Mouse (Mus musculus): ENCODE data around the gene Dbndd1.
A peak's percentile ranks its signal among the peaks of the same experiment; 100 is the strongest.
"Not testable (repeated sequence)": the region's sequence is repeated elsewhere in the genome, so short reads cannot be mapped to it uniquely, and the experiment has no call there.

Gene Dbndd1

DNA sequence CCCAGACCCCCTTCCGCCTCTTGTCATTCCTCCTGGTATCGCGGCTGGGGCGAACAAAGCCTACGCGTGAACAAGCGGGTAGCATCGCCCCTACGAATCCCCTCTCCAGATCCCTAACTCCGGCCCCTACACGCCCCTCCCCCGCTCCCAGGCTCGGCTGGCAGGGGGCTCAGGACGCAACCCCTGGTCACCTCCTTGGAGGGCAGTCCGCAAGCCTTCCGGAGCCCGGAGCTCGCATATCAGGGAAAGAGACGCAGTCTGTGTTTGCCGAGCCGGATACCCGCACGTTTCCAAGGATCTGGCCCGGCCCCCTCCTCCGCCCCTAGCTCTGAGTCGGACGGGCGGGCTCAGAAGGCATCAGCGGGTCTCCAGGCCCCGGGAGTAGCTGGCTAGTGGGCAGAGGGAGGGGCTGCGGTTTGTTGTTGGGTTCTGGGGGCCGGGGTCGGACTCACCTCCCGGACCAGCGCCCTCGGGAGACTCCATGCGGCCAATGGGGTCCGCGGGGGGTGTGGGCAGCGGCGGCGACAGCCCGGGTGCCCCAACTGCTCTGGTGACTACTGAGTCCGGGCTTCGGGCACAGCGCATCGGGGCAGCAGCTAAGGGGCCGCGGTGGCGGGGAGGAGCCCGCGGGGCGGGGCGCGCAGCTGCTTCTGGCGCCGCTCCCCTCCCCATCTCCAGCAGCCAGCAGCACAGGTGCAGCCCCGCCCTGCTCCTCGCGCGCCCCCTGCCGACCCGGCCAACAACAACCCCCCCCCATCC lies at the start of gene Dbndd1:
Gene Dbndd1, minus strand, starts transcription at position 683 of the 759 bp plus-strand sequence.
- no peak for DNase-seq (ENCODE audit: extremely low read depth, low read depth)

DNA sequence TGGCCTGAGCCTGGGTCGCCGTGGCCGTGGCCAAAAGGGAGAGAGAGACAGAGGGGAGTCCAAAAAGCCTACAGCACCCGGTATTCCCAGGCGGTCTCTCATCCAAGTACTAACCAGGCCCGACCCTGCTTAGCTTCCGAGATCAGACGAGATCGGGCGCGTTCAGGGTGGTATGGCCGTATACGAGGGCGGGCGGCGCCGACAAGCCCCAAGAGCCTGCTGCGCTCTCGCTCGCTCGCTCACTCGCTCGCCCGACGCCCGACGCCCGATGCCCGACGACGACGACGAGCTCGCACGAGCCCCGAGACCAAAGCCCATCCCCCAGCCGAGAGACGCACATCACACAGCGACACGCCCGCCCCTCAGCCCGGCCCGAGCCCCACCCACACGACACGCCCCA lies 49.0 kb upstream of the Dbndd1 start:
- DNase-seq (ENCODE audit: extremely low read depth, low read depth): not testable (repeated sequence)

DNA sequence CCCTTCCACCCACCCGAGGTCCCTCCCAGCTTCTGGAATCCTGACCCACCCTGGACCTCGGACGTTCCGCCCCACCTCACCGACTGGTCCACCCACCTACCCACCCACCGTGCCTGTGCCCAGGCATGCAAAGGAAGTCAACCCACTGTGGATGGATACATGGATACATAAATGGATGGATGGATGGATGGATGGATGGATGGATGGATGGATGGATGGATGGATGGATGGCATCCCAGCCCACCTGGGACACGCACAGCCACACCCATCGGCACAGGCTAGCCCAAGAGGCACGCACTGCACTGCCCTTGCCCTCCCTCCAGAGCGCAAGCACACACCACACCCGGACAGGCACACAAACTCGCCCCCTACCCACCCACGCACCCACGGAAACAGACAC lies 22.4 kb upstream of the Dbndd1 start:
- DNase-seq (ENCODE audit: extremely low read depth, low read depth): not testable (repeated sequence)

- DNase-seq (ENCODE audit: extremely low read depth, low read depth): no peak
Measured at GRCm38 (mm10) chr8:123536990-123537380, 21.7 kb upstream of the Dbndd1 start.

DNA sequence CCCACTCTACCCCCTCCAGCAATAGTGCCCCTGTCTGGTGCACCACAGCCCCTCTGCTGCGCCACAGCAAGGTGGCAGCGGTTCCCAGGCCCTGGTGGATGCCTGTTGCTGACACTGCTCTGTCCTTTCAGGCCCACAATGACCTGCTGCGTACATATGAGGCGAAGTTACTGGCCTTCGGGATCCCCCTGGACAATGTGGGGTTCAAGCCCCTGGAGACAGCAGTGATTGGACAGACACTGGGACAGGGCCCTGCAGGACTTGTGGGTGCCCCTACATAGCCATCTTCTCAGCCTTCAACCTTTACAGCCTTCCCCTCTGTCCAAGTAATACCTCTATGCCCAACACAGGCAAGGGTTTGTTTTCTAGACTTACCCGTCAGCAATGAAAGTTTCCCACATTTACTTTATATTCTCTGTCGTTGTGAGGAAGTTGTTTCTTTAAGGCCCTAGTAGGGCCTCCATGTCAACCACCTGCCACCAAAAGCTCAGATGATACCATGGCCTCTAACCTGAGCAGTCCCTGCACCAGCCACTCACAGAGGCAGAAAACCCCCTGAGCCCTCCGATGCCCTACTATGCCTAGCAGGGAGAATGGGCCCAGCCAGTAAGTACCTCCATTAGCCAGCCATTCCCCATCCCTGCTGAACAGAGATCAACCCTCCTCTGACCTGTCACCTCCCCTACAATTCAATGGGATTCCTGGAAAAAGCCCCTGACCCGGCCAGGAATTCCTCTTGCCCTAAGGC lies 21.2 kb upstream of the Dbndd1 start:
- DNase-seq (ENCODE audit: extremely low read depth, low read depth): no peak

GRCm38 (mm10) chr8:123527720-123528489 lies 12.6 kb upstream of the Dbndd1 start:
- no peak for DNase-seq (ENCODE audit: extremely low read depth, low read depth)

- not testable (repeated sequence) for DNase-seq (ENCODE audit: extremely low read depth, low read depth)
Measured at GRCm38 (mm10) chr8:123520048-123520447, 4.8 kb upstream of the Dbndd1 start.

DNA sequence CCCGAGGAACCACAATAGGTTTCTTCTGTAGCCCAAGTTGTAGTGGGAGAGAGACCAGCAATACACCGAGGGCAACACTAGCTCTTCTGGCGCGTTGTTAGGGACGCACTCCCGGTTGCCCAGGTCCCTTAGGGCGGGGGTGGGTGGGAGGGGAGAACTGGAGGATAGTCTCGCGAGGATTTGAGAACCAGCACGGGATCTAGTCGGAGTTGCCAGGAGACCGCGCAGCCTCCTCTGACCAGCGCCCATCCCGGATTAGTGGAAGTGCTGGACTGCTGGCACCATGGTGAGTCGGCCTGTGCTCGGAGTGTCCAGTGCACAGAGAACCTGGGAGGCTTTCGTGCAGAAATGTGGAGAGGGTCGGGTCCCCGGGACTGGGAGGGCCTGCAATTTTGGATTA lies 3.4 kb upstream of the Dbndd1 start, which contains the start of gene Gas8:
Gene Gas8, plus strand, starts transcription at position 168 of the 400 bp plus-strand sequence.
- peak; percentile 74 for DNase-seq (ENCODE audit: extremely low read depth, low read depth)

GRCm38 (mm10) chr8:123518172-123518571 lies 2.9 kb upstream of the Dbndd1 start:
- DNase-seq (ENCODE audit: extremely low read depth, low read depth): no peak

DNA sequence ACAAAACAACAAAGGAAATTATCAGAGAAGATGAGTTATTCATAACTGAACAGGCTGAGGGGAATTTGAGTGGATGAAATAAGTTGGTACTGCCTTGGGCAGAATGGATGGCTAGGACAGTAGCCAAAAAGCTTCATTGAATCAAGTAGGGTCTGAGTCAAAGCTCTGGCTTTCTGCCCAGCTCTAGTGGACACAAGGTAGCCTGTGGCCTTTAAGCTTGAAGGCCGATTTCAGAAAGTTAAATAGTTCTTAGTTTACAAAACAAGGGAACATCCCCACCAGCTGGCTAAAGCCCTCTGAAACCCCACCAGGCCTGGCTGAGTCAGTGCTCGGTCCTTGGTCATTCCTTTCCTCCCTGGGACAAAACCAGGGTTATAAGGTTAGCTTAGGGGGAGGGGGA lies 1.3 kb upstream of the Dbndd1 start:
- DNase-seq (ENCODE audit: extremely low read depth, low read depth): no peak

- no peak for DNase-seq (ENCODE audit: extremely low read depth, low read depth)
Measured at GRCm38 (mm10) chr8:123515540-123515897, 256 bp upstream of the Dbndd1 start.

DNA sequence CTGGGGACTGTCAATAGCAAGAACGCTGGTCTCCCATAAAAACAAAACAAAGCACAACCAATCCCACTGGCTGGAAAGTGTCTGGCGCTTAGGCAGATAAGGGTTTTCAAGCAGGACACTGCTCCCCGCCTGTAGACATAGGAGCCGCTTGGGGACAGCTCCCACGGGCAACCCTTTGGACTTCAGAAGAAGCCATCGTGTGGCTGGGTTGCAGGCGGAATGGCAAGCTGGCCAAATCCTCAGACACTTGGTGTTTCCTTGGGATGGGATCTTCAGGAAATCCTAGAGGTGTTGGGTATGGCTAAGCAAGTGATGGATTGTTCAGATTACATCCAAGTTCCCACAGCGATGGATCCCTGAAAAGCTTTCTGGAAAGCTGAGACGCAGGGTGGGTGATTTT lies 1.1 kb downstream of the Dbndd1 start:
- DNase-seq (ENCODE audit: extremely low read depth, low read depth): no peak

DNA sequence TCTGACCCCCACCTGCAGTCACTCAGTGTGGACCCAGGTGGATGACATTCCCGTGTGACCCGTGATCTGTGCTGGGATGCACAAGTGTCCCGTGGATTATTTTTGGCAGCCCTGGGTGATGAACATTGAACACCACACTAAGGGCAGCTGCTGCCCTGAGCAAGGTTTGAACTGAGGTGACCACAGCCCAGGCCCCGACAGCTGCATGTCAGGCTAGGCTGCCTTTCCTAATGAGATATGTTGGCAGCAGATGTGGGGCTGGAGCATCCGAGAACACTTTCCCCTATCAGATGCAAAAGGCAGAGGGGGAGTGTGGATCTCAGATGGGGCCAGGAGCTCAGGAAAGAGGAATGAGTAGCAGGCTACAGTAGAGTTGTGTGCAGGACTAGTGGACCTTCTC lies 4.4 kb downstream of the Dbndd1 start:
- no peak for DNase-seq (ENCODE audit: extremely low read depth, low read depth)

DNA sequence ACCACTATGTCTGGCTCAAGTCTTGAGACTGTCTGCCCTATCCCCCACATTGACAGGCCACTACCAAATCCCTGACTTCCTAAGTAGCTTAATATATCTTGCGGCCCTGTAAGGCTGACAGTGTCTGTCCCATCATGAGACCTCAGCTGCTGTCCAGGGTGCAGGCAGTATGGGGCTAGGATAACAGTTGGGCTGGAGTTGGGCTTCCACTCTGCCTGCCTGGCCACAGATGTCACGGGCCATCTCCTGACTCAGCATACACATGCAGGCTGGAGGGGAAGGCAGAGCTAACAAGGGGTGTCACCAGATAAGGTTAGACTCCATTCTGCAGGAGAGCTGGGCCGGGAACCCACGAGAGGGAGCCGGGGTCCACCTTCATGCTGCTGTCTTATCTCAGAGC lies 8.1 kb downstream of the Dbndd1 start:
- DNase-seq (ENCODE audit: extremely low read depth, low read depth): no peak

GRCm38 (mm10) chr8:123505695-123506094 lies 9.6 kb downstream of the Dbndd1 start:
- DNase-seq (ENCODE audit: extremely low read depth, low read depth): no peak

- no peak for DNase-seq (ENCODE audit: extremely low read depth, low read depth)
Measured at GRCm38 (mm10) chr8:123505267-123505666, 10.0 kb downstream of the Dbndd1 start.

- DNase-seq (ENCODE audit: extremely low read depth, low read depth): no peak
Measured at GRCm38 (mm10) chr8:123504591-123505195, 10.6 kb downstream of the Dbndd1 start.

GRCm38 (mm10) chr8:123503801-123504467 lies 11.3 kb downstream of the Dbndd1 start:
- DNase-seq (ENCODE audit: extremely low read depth, low read depth): no peak

GRCm38 (mm10) chr8:123502192-123502591 lies 13.1 kb downstream of the Dbndd1 start:
- no peak for DNase-seq (ENCODE audit: extremely low read depth, low read depth)

DNA sequence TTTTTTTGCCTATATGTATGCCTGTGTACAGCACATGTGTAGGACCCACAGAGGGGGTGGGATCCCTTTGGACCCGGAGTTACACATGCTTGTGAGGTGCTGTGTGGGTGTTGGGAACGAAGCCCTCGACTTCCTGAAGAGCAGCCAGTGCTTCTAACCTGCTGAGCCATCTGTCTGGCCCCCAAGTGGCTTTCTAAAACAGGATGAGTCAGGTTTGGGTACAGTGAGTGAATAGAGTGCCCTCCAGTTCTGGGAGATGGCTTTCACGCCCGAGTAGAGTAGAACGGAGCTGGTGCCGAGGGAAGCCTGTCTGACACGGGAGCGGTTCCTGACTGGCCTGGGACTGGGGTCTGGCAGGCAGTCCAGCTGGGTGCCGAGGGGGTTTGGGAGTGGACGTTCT lies 15.7 kb downstream of the Dbndd1 start:
- DNase-seq (ENCODE audit: extremely low read depth, low read depth): no peak

DNA sequence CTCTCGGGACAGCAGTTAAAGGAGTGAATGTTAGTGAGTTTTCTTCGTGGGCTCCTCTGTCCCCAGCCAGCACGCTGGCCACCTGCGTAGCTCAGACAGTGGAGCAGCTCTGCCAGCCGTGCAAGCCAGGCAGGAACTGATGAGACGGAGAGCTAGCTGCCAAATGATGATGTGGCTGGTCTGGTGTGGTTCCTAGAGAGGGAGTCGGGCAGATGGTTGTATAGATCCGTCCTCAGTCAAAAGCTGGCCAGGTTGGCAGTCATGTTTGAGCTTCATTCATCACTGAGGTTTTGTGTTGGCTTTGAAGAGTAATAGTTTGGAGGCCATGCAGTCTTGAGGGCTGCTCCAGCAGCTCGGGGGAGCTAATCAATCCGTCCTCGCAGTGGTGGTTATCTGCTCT lies 16.3 kb downstream of the Dbndd1 start:
- no peak for DNase-seq (ENCODE audit: extremely low read depth, low read depth)
